Mouse (Mus musculus) limb, embryonic 15.5 days (tissue): ENCODE results near the gene Sv2b. TPM values are rescaled to one million over a fixed set of nuclear protein-coding genes. Genes with fewer than 3 reads are reported as not detected.

Experiments
- ATAC-seq: fragments of 200-750 bp; cut with Nextera tagmentation; 2 replicates; pipeline ENCODE4 v1.8.0; 2017; ENCODE audit warnings: low read depth, moderate TSS enrichment; ENCODE audit not compliant: insufficient number of reproducible peaks, low FRiP score, low TSS enrichment
- H3K27ac ChIP-seq: fragments of 300-500 bp; sonication (generic); 2 replicates; pipeline ENCODE4 v1.5.1; 2015; ENCODE audit warnings: moderate library complexity, mild to moderate bottlenecking, inconsistent platforms
- H3K27me3 ChIP-seq: fragments of 300-500 bp; sonication (generic); 2 replicates; pipeline ENCODE4 v1.6.1; 2015; ENCODE audit warnings: inconsistent platforms
- H3K36me3 ChIP-seq: fragments of 300-500 bp; sonication (generic); 2 replicates; pipeline ENCODE4 v1.6.1; 2015; ENCODE audit warnings: inconsistent platforms
- H3K4me1 ChIP-seq: fragments of 300-500 bp; sonication (generic); 2 replicates; pipeline ENCODE4 v1.6.1; 2015; ENCODE audit warnings: inconsistent platforms
- H3K4me2 ChIP-seq: fragments of 300-500 bp; sonication (generic); 2 replicates; pipeline ENCODE4 v1.6.1; 2015; ENCODE audit warnings: mild to moderate bottlenecking, inconsistent platforms
- H3K4me3 ChIP-seq: fragments of 300-500 bp; sonication (generic); 2 replicates; pipeline ENCODE4 v1.5.1; 2015; ENCODE audit warnings: mild to moderate bottlenecking, inconsistent platforms
- H3K9ac ChIP-seq: fragments of 300-500 bp; sonication (generic); 2 replicates; pipeline ENCODE4 v1.6.1; 2015; ENCODE audit warnings: inconsistent platforms
- H3K9me3 ChIP-seq: fragments of 300-500 bp; sonication (generic); 2 replicates; pipeline ENCODE4 v1.6.1; 2016; ENCODE audit warnings: inconsistent platforms
- WGBS: fragments of 180-500 bp; shearing (Covaris S2); methylation state at CpG from one replicate; pipeline ENCODE4 v1.1.7; 2015; 5-methylcytosine and 5-hydroxymethylcytosine counted together
- polyA plus RNA-seq: library from polyadenylated mRNA; unstranded; fragments of >200 nt; fragmentation: Nextera tagmentation; extraction: Ambion mirVana; gene quantifications from 2 replicates; pipeline ENCODE4 v1.2.1, GENCODE M21; 2015

The Sv2b gene
- polyA plus RNA-seq, 1 experiment from 2014 or later, result 2.6 TPM

- Histone ChIP-seq H3K4me2 (no peak overlapping the region), H3K9me3 (no peaks in the 10 kb centered on the region), H3K27me3 (no peaks in the 10 kb centered on the region), H3K4me3 (no peak overlapping the region), H3K4me1 (no peaks in the 10 kb centered on the region), H3K36me3 (no peaks in the 10 kb centered on the region), H3K9ac (no peak overlapping the region), H3K27ac (no peak overlapping the region)
- 79% methylated on average over 5 of the region's 5 CpGs for WGBS
- ATAC-seq, result no peak
These were observed 185.0 kb downstream of the Sv2b start for GRCm38 (mm10) chr7:75124067-75124466.

- H3K9me3 ChIP-seq, result no peaks in the 10 kb centered on the region
- 0 out of 2 replicates have a peak, but pooled peaks have one; percentile 52 for ATAC-seq
These were observed 190.9 kb downstream of the Sv2b start for GRCm38 (mm10) chr7:75118022-75118673.

GRCm38 (mm10) chr7:75110689-75111088 is 198.4 kb downstream of the Sv2b start:
- H3K27me3 ChIP-seq, result no peaks in the 10 kb centered on the region; the same call in 1 of the 2 replicates
- WGBS, result 6% methylated on average over 6 of the region's 6 CpGs
- ATAC-seq, result no peak

More at GRCm38 (mm10) chr7:75118022-75118673, 190.9 kb downstream of the Sv2b start:
- Histone ChIP-seq H3K27ac (no peak overlapping the region), H3K36me3 (no peaks in the 10 kb centered on the region), H3K4me3 (peak overlapping the region; percentile 26), H3K4me2 (peak overlapping the region; percentile 37), H3K9ac (no peak overlapping the region), H3K4me1 (no peaks in the 10 kb centered on the region), H3K27me3 (no peaks in the 10 kb centered on the region)
- 34% methylated on average over 7 of the region's 7 CpGs for WGBS

GRCm38 (mm10) chr7:75107441-75107840 is 201.6 kb downstream of the Sv2b start:
- H3K4me1 ChIP-seq, result no peaks in the 10 kb centered on the region
- no peak overlapping the region for H3K9ac ChIP-seq

More at GRCm38 (mm10) chr7:75110689-75111088, 198.4 kb downstream of the Sv2b start:
- Histone ChIP-seq H3K4me2 (no peak overlapping the region), H3K4me1 (no peaks in the 10 kb centered on the region), H3K9me3 (no peaks in the 10 kb centered on the region), H3K9ac (no peak overlapping the region), H3K36me3 (no peaks in the 10 kb centered on the region), H3K27ac (no peak overlapping the region), H3K4me3 (no peak overlapping the region)

GRCm38 (mm10) chr7:75103900-75104299 is 205.2 kb downstream of the Sv2b start:
- H3K9ac ChIP-seq, result no peak overlapping the region
- H3K27ac ChIP-seq, result no peak overlapping the region
- H3K4me3 ChIP-seq, result no peak overlapping the region
- WGBS, result 60% methylated on average over 1 of the region's 1 CpGs
- H3K36me3 ChIP-seq, result no peaks in the 10 kb centered on the region
- H3K27me3 ChIP-seq, result no peaks in the 10 kb centered on the region
- H3K4me2 ChIP-seq, result no peak overlapping the region
- H3K9me3 ChIP-seq, result no peaks in the 10 kb centered on the region
- ATAC-seq, result no peak
- H3K4me1 ChIP-seq, result no peaks in the 10 kb centered on the region

More at GRCm38 (mm10) chr7:75107441-75107840, 201.6 kb downstream of the Sv2b start:
- no peak overlapping the region for H3K4me3 ChIP-seq
- H3K9me3 ChIP-seq, result no peaks in the 10 kb centered on the region
- H3K36me3 ChIP-seq, result no peaks in the 10 kb centered on the region
- H3K4me2 ChIP-seq, result no peak overlapping the region
- H3K27me3 ChIP-seq, result no peaks in the 10 kb centered on the region; the same call in 1 of the 2 replicates
- H3K27ac ChIP-seq, result no peak overlapping the region
- no peak for ATAC-seq

- H3K4me1 ChIP-seq, result no peaks in the 10 kb centered on the region
- H3K27me3 ChIP-seq, result no peaks in the 10 kb centered on the region
- WGBS, result 69% methylated on average over 17 of the region's 17 CpGs
- no peak overlapping the region for H3K9ac ChIP-seq
- ATAC-seq, result no peak
- H3K4me3 ChIP-seq, result no peak overlapping the region
- H3K36me3 ChIP-seq, result no peaks in the 10 kb centered on the region
- no peaks in the 10 kb centered on the region for H3K9me3 ChIP-seq
- H3K4me2 ChIP-seq, result no peak overlapping the region
- H3K27ac ChIP-seq, result no peak overlapping the region
These were observed 206.3 kb downstream of the Sv2b start for GRCm38 (mm10) chr7:75102536-75103332.

DNA sequence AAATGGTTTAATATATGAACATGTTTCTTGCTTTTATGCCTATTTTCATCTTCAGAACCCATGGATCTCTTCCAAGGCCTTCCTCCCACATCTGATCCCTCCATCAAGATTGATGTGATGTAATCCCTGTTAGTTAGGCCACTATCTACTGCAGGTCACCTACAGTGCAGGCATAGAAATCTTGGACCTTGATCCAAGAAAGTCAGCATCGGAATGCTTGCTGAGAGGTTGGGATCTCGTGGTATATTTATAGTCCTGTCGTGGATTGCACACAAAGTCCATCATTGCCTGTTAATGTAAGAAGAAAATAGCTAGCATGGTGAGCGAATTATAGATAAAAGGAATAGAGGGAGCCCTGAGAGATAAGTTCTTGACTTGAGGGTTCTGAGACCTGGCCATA is 223.6 kb downstream of the Sv2b start:
- Histone ChIP-seq H3K27ac (no peak overlapping the region), H3K27me3 (no peaks in the 10 kb centered on the region), H3K4me3 (no peak overlapping the region), H3K4me1 (no peaks in the 10 kb centered on the region), H3K9me3 (no peaks in the 10 kb centered on the region), H3K36me3 (no peaks in the 10 kb centered on the region), H3K9ac (no peak overlapping the region), H3K4me2 (no peak overlapping the region)
- ATAC-seq, result no peak
- WGBS, result 80% methylated on average over 4 of the region's 4 CpGs

DNA sequence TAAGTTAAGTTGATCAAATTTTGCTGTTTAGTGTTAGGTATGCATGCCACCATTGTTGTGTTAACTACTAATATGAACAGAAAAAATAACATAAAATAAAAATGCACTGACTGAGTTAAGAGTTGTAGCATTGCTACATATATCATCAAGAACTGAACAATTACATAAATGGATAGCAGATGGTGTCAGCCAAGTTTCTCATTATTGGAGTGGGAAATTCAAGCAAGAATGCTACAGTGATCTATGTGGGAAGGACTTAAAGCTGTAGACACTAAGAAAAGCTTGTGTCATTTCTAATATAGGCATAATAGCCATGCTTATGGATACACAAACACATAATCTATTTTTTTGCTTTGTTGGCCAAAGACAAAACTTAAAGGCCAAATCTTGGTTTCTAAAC is 228.9 kb downstream of the Sv2b start:
- H3K9me3 ChIP-seq, result no peaks in the 10 kb centered on the region
- no peak overlapping the region for H3K4me3 ChIP-seq
- H3K36me3 ChIP-seq, result no peaks in the 10 kb centered on the region
- H3K27me3 ChIP-seq, result no peaks in the 10 kb centered on the region
- no peak for ATAC-seq
- H3K9ac ChIP-seq, result no peak overlapping the region
- no peak overlapping the region for H3K27ac ChIP-seq
- no peak overlapping the region for H3K4me2 ChIP-seq
- no peaks in the 10 kb centered on the region for H3K4me1 ChIP-seq

- WGBS, result 69% methylated on average over 8 of the region's 8 CpGs
- no peak for ATAC-seq
- H3K27me3 ChIP-seq, result no peaks in the 10 kb centered on the region
- no peaks in the 10 kb centered on the region for H3K4me1 ChIP-seq
- H3K9ac ChIP-seq, result no peak overlapping the region
- H3K4me2 ChIP-seq, result no peak overlapping the region
- H3K4me3 ChIP-seq, result no peak overlapping the region
- no peaks in the 10 kb centered on the region for H3K36me3 ChIP-seq
- no peaks in the 10 kb centered on the region for H3K9me3 ChIP-seq
- no peak overlapping the region for H3K27ac ChIP-seq
These were observed 231.4 kb downstream of the Sv2b start for GRCm38 (mm10) chr7:75077560-75078208.

Other genes with a start within 250 kb of the Sv2b start
- gene Akap13, start 146.3 kb upstream of the Sv2b start, polyA plus RNA-seq, result 42.6 and 43.7 TPM in 2 replicates